Mouse (Mus musculus): ENCODE data around the gene Steap3. TPM values are rescaled to one million over a fixed set of nuclear protein-coding genes. Genes with fewer than 3 reads are reported as not detected.

Gene Steap3
- polyA plus RNA-seq, 1 experiment from 2014 or later: 15.9 TPM

- Histone ChIP-seq H3K4me2 (no peak overlapping the region), H3K36me3 (no peaks in the 10 kb centered on the region), H3K27ac (no peak overlapping the region), H3K4me3 (no peak overlapping the region), H3K9ac (no peak overlapping the region), H3K27me3 (no peaks in the 10 kb centered on the region), H3K9me3 (replicated peaks) (no peaks in the 10 kb centered on the region), H3K4me1 (replicated peaks) (peaks cover 18% of the 10 kb centered on the region)
- ATAC-seq (replicated peaks; ENCODE audit: insufficient number of reproducible peaks, insufficient read depth, low FRiP score, low read depth): no peak
- WGBS: 83% methylated on average over 5 of the region's 5 CpGs
Observed at GRCm38 (mm10) chr1:120249842-120250241, 22.7 kb downstream of the Steap3 start.

GRCm38 (mm10) chr1:120248156-120248555 lies 24.3 kb downstream of the Steap3 start:
- H3K36me3 ChIP-seq: no peaks in the 10 kb centered on the region
- WGBS: 45% methylated on average over 5 of the region's 5 CpGs
- no peak overlapping the region for H3K4me3 ChIP-seq
- ATAC-seq (replicated peaks; ENCODE audit: insufficient number of reproducible peaks, insufficient read depth, low FRiP score, low read depth): no peak
- H3K9me3 ChIP-seq (replicated peaks): no peaks in the 10 kb centered on the region
- no peaks in the 10 kb centered on the region for H3K27me3 ChIP-seq
- peaks cover 24% of the 10 kb centered on the region for H3K4me1 ChIP-seq (replicated peaks)
- no peak overlapping the region for H3K27ac ChIP-seq
- H3K4me2 ChIP-seq: no peak overlapping the region
- H3K9ac ChIP-seq: no peak overlapping the region

- H3K4me2 ChIP-seq: no peak overlapping the region
- H3K4me1 ChIP-seq (replicated peaks): peaks cover 24% of the 10 kb centered on the region
- H3K4me3 ChIP-seq: no peak overlapping the region
- H3K27ac ChIP-seq: no peak overlapping the region
- H3K9ac ChIP-seq: no peak overlapping the region
- H3K9me3 ChIP-seq (replicated peaks): no peaks in the 10 kb centered on the region
- 66% methylated on average over 3 of the region's 3 CpGs for WGBS
- no peaks in the 10 kb centered on the region for H3K27me3 ChIP-seq
- 0 out of 2 replicates have a peak, but pooled peaks cover 4% of the 10 kb centered on the region for H3K36me3 ChIP-seq
- no peak for ATAC-seq (replicated peaks; ENCODE audit: insufficient number of reproducible peaks, insufficient read depth, low FRiP score, low read depth)
Observed at GRCm38 (mm10) chr1:120247351-120247750, 25.2 kb downstream of the Steap3 start.

GRCm38 (mm10) chr1:120246946-120247345 lies 25.6 kb downstream of the Steap3 start:
- Histone ChIP-seq H3K27ac (no peak overlapping the region), H3K4me1 (replicated peaks) (peaks cover 24% of the 10 kb centered on the region), H3K4me2 (no peak overlapping the region), H3K36me3 (peaks cover 4% of the 10 kb centered on the region; the same call in 1 of the 2 replicates), H3K9ac (no peak overlapping the region), H3K4me3 (no peak overlapping the region), H3K9me3 (replicated peaks) (no peaks in the 10 kb centered on the region), H3K27me3 (no peaks in the 10 kb centered on the region)
- ATAC-seq (replicated peaks; ENCODE audit: insufficient number of reproducible peaks, insufficient read depth, low FRiP score, low read depth): no peak
- WGBS: 82% methylated on average over 8 of the region's 8 CpGs

- Histone ChIP-seq H3K4me3 (no peak overlapping the region), H3K9me3 (replicated peaks) (no peaks in the 10 kb centered on the region), H3K9ac (no peak overlapping the region), H3K4me1 (replicated peaks) (peaks cover 24% of the 10 kb centered on the region), H3K36me3 (peaks cover 4% of the 10 kb centered on the region; the same call in 1 of the 2 replicates), H3K4me2 (no peak overlapping the region), H3K27ac (peak overlapping the region; percentile 80), H3K27me3 (no peaks in the 10 kb centered on the region)
- 20% methylated on average over 4 of the region's 4 CpGs for WGBS
- peak; percentile 81 for ATAC-seq (replicated peaks; ENCODE audit: insufficient number of reproducible peaks, insufficient read depth, low FRiP score, low read depth)
Observed at GRCm38 (mm10) chr1:120245661-120246131, 26.8 kb downstream of the Steap3 start.

- Histone ChIP-seq H3K4me1 (replicated peaks) (peaks cover 24% of the 10 kb centered on the region), H3K27ac (peak overlapping the region; percentile 80), H3K4me2 (no peak overlapping the region), H3K4me3 (no peak overlapping the region), H3K36me3 (peaks cover 4% of the 10 kb centered on the region; the same call in 1 of the 2 replicates), H3K27me3 (no peaks in the 10 kb centered on the region), H3K9me3 (replicated peaks) (no peaks in the 10 kb centered on the region), H3K9ac (no peak overlapping the region)
- no peak for ATAC-seq (replicated peaks; ENCODE audit: insufficient number of reproducible peaks, insufficient read depth, low FRiP score, low read depth)
- WGBS: 60% methylated on average over 11 of the region's 11 CpGs
Observed at GRCm38 (mm10) chr1:120244646-120245045, 27.9 kb downstream of the Steap3 start.

GRCm38 (mm10) chr1:120243987-120244386 lies 28.5 kb downstream of the Steap3 start:
- H3K4me2 ChIP-seq: no peak overlapping the region
- H3K36me3 ChIP-seq: peaks cover 4% of the 10 kb centered on the region; the same call in 1 of the 2 replicates
- no peak overlapping the region for H3K9ac ChIP-seq
- H3K4me3 ChIP-seq: no peak overlapping the region
- WGBS: 79% methylated on average over 11 of the region's 11 CpGs
- no peak overlapping the region for H3K27ac ChIP-seq
- peaks cover 24% of the 10 kb centered on the region for H3K4me1 ChIP-seq (replicated peaks)
- H3K27me3 ChIP-seq: no peaks in the 10 kb centered on the region
- H3K9me3 ChIP-seq (replicated peaks): no peaks in the 10 kb centered on the region
- no peak for ATAC-seq (replicated peaks; ENCODE audit: insufficient number of reproducible peaks, insufficient read depth, low FRiP score, low read depth)

GRCm38 (mm10) chr1:120237068-120237467 lies 35.4 kb downstream of the Steap3 start:
- Histone ChIP-seq H3K4me1 (replicated peaks) (no peaks in the 10 kb centered on the region), H3K36me3 (no peaks in the 10 kb centered on the region; the same call in 1 of the 2 replicates), H3K27me3 (no peaks in the 10 kb centered on the region), H3K4me3 (no peak overlapping the region), H3K27ac (no peak overlapping the region), H3K9me3 (replicated peaks) (no peaks in the 10 kb centered on the region), H3K9ac (no peak overlapping the region), H3K4me2 (no peak overlapping the region)
- 77% methylated on average over 1 of the region's 1 CpGs for WGBS
- no peak for ATAC-seq (replicated peaks; ENCODE audit: insufficient number of reproducible peaks, insufficient read depth, low FRiP score, low read depth)

- Histone ChIP-seq H3K4me3 (no peak overlapping the region), H3K9me3 (replicated peaks) (no peaks in the 10 kb centered on the region), H3K4me1 (replicated peaks) (0 out of 2 replicates have a peak, but pooled peaks cover 2% of the 10 kb centered on the region), H3K27ac (no peak overlapping the region), H3K4me2 (no peak overlapping the region), H3K27me3 (no peaks in the 10 kb centered on the region), H3K36me3 (no peaks in the 10 kb centered on the region; the same call in 1 of the 2 replicates), H3K9ac (no peak overlapping the region)
- ATAC-seq (replicated peaks; ENCODE audit: insufficient number of reproducible peaks, insufficient read depth, low FRiP score, low read depth): no peak
- 71% methylated on average over 14 of the region's 14 CpGs for WGBS
Observed at GRCm38 (mm10) chr1:120236424-120236823, 36.1 kb downstream of the Steap3 start.

- no peak overlapping the region for H3K27ac ChIP-seq
- H3K4me1 ChIP-seq (replicated peaks): 0 out of 2 replicates have a peak, but pooled peaks cover 3% of the 10 kb centered on the region
- WGBS: 84% methylated on average over 6 of the region's 6 CpGs
- no peaks in the 10 kb centered on the region for H3K36me3 ChIP-seq
- no peak overlapping the region for H3K9ac ChIP-seq
- H3K4me3 ChIP-seq: no peak overlapping the region
- H3K9me3 ChIP-seq (replicated peaks): no peaks in the 10 kb centered on the region
- H3K27me3 ChIP-seq: no peaks in the 10 kb centered on the region
- H3K4me2 ChIP-seq: no peak overlapping the region
- no peak for ATAC-seq (replicated peaks; ENCODE audit: insufficient number of reproducible peaks, insufficient read depth, low FRiP score, low read depth)
Observed at GRCm38 (mm10) chr1:120235631-120236215, 36.8 kb downstream of the Steap3 start.

GRCm38 (mm10) chr1:120232170-120232569 lies 40.3 kb downstream of the Steap3 start:
- Histone ChIP-seq H3K27ac (no peak overlapping the region), H3K4me1 (replicated peaks) (0 out of 2 replicates have a peak, but pooled peaks cover 3% of the 10 kb centered on the region), H3K27me3 (no peaks in the 10 kb centered on the region), H3K4me3 (no peak overlapping the region), H3K4me2 (no peak overlapping the region), H3K36me3 (no peaks in the 10 kb centered on the region), H3K9me3 (replicated peaks) (no peaks in the 10 kb centered on the region), H3K9ac (no peak overlapping the region)
- 78% methylated on average over 6 of the region's 6 CpGs for WGBS
- ATAC-seq (replicated peaks; ENCODE audit: insufficient number of reproducible peaks, insufficient read depth, low FRiP score, low read depth): no peak

GRCm38 (mm10) chr1:120231334-120231733 lies 41.2 kb downstream of the Steap3 start:
- H3K27ac ChIP-seq: no peak overlapping the region
- no peak overlapping the region for H3K9ac ChIP-seq
- no peaks in the 10 kb centered on the region for H3K9me3 ChIP-seq (replicated peaks)
- H3K4me1 ChIP-seq (replicated peaks): 0 out of 2 replicates have a peak, but pooled peaks cover 3% of the 10 kb centered on the region
- H3K27me3 ChIP-seq: no peaks in the 10 kb centered on the region
- no peak overlapping the region for H3K4me2 ChIP-seq
- H3K36me3 ChIP-seq: no peaks in the 10 kb centered on the region
- H3K4me3 ChIP-seq: no peak overlapping the region
- WGBS: 7% methylated on average over 6 of the region's 6 CpGs
- no peak for ATAC-seq (replicated peaks; ENCODE audit: insufficient number of reproducible peaks, insufficient read depth, low FRiP score, low read depth)
